Mouse (Mus musculus) erythroblast, embryonic 14.5 days (primary cell): ENCODE results near the gene Bmpr2.

Experiments
- GATA1 ChIP-seq: IDR thresholded peaks from 2 replicates; pipeline ENCODE4 v1.6.1; 2012; ENCODE audit warnings: low read length, inconsistent platforms, mixed read lengths
- TAL1 ChIP-seq: IDR thresholded peaks from 3 replicates; pipeline ENCODE4 v1.6.1; 2012; ENCODE audit warnings: low read length, inconsistent platforms, mixed read lengths

GRCm38 (mm10) chr1:59878098-59878497, 114.9 kb downstream of the Bmpr2 start:
- TF ChIP-seq GATA1 (no peak), TAL1 (no peak)
